Mouse (Mus musculus) layer of hippocampus, adult 11-12 months (tissue): ENCODE data around the gene Rps29.

ENCODE experiments used
- DNase-seq: peaks from one replicate; pipeline ENCODE4 v3.0.0; 2022; ENCODE audit warnings: low spot score

Rps29 gene

DNA sequence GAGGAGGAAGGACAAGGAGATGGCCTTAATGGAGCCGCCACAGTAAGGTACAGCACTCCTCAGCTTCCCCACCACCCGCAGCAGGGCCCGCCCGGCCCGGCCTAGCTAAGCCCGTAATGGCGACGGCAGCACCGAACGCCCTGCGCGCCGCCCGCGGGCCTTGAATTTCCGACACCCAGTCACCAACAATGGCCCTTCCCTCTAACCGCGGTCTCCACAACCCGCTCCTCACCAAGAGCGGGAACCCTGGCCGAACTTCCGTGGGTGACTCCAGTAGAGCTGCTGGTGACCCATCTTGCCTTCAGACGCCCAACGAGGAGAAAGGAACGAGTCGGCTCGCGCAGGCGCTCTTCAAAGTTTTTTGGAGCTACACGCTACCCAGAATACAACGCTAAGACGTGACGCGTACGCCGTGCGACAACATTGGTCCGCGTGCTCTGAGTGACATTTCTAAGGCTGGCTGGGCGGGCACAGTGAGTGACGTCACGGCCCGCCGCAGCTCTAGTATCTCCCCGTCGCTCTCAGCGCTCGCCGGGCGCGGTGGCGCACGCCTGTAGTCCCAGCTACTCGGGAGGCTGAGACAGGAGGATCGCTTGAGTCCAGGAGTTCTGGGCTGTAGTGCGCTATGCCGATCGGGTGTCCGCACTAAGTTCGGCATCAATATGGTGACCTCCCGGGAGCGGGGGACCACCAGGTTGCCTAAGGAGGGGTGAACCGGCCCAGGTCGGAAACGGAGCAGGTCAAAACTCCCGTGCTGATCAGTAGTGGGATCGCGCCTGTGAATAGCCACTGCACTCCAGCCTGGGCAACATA lies at the start of gene Rps29:
Gene Rps29, minus strand, starts transcription at position 422 of the 813 bp plus-strand sequence.
- DNase-seq, result peak; percentile 99

DNA sequence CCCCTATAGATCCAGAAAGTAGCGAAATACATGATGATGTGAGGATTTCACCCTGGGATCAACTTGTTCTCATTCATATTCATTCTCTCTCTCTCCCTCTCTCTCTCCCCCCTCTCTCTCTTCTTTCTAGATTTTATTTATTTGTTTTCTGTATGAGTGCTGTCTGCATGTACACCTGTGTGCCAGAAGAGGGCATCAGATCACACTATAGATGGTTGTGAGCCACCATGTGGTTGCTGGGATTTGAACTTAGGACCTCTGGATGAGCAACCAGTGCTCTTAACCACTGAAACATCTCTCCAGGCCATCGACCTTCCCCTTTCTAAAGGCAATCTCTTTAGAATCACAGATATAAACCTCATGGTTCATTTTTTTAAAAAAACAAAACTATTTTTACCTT lies 49.5 kb upstream of the Rps29 start:
- DNase-seq, result no peak

DNA sequence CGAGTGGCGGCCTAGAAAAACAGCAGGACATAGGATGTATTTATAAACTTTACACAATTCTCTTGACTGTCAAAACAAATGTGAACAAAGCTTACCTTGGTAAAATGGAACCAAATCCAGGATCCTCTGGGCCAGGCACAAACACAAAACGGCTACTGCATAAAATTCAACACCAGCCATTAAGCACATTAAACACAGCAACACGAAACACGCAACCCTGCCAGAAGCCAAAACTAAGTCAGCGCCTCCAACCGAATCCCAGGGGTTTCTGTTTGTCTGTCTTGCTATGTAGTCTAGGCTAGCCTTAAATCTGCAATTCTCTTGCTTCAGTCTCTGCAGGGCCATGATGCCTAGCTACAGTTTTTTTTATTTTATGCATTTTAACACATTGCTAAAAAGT lies 48.9 kb upstream of the Rps29 start:
- DNase-seq, result no peak

DNA sequence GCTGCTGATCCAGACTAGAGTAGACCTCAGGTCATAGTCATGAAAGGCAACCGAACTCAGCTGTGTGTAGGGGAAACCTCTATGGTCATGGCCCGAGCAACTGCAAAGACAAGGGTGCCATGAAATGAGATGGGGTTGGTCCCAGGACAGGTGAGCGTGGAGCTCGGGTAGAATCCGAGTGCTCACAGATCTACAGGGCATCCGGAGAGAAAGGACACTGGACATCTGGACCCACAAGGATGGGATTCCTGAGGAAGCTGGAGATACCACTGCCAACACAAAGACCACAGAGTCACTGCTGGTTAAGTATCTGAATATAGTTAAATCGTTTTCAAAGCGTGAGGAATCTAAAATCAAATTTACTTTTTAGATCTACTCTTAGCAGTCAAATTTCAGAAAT lies 48.4 kb upstream of the Rps29 start:
- no peak for DNase-seq

DNA sequence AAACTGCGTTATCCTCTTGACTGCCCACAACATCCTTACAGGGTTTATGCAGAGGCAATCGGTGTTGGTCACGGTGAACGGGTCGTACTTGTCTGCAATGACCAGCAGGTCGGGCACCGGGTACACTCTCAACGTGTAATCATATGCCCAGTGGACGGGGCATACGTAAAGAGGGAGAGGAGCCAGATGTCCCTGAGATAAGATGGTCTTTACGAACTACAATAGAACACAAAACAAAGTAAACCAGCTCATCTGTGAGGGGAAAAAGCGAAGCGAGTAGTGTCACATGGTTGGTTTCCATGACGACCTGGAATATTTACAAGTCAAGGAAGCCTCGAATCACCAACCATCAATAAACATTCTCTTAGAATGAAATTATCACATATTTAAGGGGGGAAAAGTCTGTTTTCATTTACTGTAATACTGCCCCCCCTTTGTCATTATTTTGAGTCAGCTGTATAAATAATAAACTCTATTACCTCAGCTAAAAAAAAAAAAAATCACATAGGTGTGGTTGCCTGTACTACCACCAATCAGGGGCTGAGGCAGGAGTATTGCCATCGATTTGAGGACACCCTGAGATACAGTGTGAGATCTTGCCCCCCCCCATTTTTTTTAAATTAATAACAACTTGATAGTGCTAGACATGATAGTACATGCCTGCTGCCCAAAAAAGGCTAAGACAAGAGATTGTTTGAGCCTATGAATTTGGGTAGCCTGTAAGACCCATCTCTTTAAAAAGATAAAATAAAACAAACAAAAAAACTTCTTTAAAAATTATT lies 45.3 kb upstream of the Rps29 start, which contains the start of gene Gm49384:
Gene Gm49384, minus strand, starts transcription at position 216 of the 782 bp plus-strand sequence.
- DNase-seq, result no peak

DNA sequence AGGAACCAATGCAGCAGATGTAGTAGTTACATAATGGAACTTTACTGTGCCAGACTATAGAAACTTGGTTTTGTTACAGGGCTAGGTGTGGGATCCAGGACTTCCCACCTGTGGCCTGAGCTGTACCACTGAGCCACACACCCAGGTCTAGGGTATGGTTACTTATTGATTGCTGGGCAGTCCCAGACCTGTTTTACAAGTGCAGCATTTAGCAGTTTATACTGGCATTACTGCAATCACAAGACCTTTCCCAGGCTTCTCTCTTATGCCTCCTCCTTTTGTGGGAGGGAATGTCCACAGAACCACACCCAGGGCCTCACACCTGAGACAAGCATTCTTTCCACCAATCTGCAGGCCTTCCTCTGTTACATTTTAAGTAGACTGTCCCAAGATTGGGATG lies 40.0 kb upstream of the Rps29 start:
- DNase-seq, result no peak

DNA sequence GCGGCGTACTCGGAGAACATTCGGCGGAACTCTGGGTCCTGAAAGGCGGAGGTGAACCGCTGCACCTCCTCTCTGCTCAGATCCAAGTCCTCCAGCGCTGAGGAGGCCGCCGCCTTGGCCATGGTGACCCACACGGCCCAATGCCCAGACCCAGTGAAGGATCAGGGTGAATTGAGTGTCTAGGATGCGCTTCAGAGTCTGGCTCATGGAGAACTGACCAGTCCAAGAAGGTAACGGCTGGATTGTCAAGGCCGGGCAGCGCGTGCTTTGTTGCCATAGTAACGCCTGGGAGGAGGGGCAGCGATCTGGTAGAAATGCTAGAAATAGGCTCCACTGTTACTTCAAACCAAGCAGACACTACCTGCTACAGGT lies 39.2 kb upstream of the Rps29 start, which contains the start of gene Dnaaf2:
Gene Dnaaf2, minus strand, starts transcription at position 266 of the 372 bp plus-strand sequence.
- DNase-seq, result peak; percentile 64

DNA sequence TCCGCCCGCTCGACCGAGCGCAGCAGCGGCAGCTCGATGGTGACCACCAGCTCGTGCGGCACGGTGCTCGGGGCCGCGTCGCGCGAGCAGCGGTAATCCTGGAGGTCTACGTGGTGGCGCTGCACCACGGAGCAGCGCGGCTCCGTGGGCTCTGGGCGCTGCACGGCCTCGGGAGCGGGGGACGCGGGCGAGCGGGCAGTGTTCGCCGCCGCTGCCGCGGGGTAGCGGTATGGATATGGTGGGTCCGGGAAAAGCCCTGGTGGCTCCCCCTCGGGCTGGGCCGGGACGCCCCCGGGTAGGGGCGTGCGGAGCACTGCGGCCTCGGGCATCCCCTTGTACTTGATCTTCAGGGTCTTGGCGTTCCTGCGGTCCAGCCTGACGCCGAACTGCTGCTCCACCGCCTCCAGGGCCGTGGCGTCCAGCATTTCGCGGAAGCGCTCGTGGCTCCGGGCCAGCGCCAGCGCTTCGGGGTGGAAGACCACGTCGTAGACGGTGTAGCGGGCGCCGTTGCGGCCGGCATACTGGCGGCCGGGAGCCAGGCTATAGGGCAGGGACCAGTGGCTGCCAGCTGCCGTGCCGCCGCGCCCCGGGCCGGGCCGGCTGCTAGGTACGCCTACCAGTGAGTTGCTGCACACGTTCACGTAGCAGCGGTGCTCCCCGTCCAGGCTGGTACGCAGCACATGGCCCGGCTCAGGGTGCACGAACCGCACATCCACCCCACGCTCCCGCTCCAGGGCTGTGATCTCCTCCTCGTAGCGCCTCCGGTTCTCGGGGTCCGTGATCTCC lies 38.6 kb upstream of the Rps29 start:
- no peak for DNase-seq

DNA sequence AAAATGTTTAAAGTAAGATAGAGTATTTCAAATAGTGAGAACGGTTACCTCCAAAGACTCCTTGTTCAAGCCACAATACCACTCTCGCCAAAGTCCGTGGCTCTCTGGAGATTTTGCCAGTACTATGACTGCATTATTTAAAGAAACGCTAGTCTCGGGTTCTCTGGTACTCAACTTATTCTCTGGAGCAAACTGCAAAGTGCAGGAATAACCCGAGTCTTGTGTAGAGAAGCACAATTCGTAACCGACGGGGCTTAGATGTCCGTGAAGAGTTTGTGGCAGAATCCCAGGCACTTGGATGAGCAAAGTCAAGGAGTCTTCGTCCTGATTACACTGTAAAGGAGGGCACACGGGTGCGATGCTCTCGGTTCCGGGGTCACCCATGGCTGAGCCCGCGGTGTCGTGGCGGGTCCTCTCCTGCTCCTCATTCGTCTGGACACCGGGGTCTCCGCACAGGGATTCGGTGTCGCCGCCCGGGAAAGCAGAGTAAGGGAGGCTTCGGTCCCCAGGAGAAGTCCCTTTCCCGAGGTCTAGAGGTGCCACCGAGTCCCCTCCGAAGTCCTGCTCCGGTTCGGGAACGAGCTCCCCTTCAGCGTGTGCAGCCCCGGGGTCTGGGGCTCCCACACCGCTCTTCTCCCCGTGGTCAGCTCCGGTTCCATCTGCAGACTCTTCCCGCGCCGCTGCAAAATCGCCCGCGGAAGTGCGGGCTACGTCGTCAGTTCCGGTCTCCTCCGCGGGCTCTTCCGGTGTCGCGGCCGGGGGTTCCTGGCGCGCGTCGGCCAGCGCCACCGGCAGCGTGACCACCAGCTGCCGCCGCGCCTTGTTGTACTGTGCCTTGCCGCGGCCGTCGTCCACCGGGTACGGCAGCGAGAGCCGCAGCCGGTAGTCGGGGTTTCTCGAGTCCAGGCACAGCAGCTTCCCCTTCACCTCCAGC lies 37.7 kb upstream of the Rps29 start, which contains the start of gene Gm49383:
Gene Gm49383, minus strand, starts transcription at position 661 of the 934 bp plus-strand sequence.
- DNase-seq, result peak; percentile 71

DNA sequence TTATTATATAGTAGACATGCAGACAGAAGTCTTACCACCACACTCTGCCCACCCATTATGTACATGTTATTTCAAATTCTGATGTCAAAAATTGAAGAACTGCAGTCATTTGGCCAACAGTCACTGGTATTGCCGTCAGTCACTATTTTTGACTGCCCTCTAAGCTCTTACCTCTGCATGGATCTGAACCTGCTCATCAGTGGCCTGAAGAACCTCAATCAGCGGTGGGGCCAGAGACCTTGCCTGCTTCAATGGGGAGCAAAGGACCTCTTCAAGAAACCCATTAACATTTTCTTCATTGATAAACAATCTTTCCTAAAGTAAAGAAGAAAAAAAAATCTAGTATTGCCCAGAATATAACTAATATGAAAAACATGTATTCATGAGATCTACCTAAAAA lies 33.7 kb upstream of the Rps29 start:
- no peak for DNase-seq

DNA sequence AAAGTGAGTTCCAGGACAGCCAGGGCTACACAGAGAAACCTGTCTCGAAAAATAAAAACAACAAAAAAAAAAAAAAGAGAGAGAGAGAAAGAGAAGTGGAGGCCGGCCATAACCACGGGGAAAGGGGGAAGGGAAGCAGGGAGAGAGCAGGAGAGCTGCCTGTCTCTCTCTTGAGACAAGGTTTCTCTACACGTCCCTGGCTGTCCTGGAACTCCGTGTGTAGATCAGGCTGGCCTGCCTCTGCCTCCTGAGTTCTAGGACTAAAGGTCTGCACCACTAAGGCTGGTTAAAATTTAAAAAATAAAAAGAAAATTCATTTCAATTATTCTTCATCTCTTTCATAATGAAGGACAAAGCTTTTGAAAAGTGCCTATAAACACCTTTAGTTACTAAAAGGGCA lies 32.4 kb upstream of the Rps29 start:
- no peak for DNase-seq

DNA sequence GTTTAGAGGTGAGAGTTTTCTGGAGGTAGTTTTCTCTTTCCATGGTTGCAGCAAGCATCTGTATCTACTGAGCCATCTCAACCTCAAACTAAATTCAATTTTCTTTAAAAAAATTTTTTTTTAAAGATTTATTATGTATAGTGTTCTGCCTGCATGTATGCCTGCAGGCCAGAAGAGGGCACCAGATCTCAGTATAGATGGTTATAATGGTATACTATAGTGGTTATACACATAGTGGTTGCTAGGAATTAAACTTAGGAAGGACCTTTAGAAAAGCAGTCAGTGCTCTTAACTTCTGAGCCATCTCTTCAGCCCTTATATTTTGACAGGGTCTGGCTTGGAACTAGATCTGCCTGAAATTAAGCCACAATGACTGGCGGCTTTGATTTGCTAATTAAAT lies 31.5 kb upstream of the Rps29 start:
- DNase-seq, result no peak

DNA sequence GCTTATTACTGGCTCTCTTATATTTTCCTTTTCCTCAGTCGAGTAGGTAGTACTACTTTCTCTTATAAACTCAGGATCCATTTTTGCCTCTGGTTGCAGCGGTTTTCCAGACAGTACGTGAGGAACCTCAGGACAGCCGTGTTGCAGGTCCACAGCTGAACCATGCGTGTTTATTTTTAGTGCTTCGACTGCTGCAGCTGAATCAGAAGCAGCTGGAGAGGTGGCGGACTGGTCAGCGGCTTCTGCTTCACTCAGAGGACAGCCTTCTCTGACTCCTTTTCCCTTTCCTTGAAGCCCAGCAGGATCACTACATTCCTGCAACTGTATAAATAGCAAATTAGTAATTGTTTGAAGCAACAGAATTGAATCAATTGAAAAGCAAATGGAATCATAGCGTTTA lies 31.1 kb upstream of the Rps29 start:
- DNase-seq, result no peak

DNA sequence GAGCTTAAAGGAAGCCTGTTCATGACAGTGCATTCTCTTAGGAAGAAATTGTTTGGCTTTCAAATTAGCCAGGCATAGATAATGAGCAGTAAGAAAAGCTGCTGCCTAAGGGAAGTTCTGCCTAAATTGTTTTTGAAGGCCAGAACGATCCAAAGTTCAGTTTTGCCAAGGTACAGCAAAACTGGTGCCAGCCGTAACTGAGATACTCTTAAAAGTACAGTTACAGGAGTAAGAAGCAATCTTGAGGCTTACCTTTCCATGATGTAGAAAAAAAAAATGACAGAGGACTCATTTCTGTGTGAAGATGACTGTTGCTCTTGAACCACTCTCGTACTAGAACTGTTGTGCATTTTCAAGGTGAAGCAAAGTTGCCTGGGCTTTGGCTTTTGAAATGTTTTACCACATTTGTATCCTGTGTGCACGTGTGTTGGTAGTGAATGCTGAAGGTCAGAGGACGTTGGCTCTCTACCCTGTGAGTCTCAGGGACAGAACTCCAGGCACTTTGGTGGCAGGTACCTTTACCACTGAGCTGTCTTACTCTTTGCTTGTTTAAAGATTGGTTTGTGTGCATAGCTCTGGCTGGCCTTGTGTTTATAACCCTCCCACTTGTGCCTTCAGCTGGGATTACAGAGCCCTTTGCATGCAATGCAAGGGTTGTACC lies 28.0 kb upstream of the Rps29 start:
- DNase-seq, result no peak

DNA sequence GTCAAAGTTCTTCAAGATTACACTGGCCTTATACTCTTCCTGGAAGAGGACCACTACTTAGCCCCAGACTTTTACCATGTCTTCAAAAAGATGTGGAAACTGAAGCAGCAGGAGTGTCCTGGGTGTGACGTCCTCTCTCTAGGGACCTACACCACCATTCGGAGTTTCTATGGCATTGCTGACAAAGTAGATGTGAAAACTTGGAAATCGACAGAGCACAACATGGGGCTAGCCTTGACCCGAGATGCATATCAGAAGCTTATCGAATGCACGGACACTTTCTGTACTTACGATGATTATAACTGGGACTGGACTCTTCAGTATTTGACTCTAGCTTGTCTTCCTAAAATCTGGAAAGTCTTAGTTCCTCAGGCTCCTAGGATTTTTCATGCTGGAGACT lies 26.4 kb upstream of the Rps29 start:
- no peak for DNase-seq

DNA sequence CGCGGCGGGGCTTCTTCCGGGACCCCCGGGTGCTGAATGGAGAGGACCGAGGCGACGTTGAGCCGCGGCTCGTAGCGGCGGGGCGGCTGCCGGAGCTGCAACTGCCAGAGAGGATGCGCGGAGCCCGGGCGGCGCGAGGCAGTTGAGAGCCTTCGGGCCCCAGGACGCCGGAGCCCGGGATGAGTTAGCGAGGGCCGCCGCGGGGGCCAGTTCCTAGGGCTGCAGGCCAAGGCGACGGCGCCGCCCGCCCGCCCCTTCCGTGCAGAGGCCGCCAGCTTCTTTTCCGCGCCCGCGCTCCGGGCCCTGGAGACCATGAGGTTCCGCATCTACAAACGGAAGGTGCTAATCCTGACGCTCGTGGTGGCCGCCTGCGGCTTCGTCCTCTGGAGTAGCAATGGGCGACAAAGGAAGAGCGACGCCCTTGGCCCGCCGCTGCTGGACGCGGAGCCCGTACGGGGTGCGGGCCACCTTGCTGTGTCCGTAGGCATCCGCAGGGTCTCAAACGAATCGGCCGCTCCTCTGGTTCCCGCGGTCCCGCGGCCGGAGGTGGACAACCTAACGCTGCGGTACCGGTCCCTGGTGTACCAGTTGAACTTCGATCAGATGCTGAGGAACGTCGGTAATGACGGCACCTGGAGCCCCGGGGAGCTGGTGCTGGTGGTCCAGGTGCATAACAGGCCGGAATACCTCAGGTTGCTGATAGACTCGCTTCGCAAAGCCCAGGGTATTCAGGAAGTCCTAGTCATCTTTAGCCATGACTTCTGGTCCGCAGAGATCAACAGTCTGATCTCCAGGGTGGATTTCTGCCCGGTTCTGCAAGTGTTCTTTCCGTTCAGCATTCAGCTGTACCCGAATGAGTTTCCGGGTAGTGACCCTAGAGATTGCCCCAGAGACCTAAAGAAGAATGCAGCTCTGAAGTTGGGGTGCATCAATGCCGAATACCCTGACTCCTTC lies 25.6 kb upstream of the Rps29 start:
- DNase-seq, result peak; percentile 60

DNA sequence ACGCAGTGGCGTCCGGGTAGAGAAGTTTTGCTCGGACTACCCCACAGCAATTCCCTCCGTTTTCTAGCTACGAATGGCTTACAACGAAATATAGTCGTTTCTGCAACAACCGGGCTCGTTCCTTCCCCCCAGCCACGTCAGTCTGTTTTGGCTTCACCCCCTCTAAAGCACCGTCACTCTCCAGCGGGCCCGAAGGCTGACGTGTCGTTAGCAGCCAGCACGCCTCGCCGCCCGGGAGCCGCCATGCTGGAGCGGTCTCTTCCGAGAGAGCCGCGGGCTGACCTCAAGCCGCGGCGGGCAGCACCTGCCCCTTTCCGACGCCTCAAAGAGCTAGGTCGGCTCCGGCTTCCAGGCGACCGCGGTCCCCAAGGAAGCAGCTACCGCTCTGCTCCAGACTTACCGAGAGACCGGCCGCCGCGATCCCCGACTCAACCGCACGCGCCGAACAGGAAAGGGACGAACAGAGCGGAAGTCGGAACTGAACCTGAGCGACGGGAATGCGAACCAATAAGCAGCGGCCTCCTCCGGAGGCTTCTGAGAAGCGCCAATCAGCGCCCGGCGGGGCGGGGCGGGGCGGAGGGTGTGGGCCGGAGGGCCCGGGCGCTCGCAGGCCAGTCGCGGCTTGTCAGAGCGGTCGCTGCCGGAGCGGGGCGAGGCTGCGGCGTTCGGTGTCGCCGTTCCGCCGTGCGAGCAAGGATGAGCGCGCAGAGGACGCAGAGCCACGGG lies 24.8 kb upstream of the Rps29 start, which contains the start of the genes Rpl36al and Mgat2:
Gene Rpl36al, minus strand, starts transcription at position 501 of the 726 bp plus-strand sequence.
Gene Mgat2, plus strand, starts transcription at position 575 of the 726 bp plus-strand sequence.
- DNase-seq, result peak; percentile 98

DNA sequence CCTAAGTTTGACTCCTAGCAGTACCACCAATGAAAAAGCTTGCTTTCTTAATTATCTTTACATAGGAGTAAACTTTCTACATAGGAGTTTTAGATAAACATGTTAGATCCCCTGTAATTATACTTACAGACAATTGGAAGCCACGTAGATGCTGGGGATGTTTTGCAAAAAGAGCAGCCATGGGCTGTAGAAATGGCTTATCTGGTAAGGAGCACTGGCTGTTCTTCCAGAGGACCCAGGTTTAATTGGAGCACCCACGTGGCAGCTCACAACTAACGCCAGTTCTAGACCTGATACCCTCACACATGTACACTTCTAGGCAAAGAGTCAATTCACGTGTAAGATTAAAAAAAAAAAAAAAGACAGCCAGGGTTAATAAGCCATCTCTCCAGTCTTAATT lies 22.8 kb upstream of the Rps29 start:
- DNase-seq, result no peak

DNA sequence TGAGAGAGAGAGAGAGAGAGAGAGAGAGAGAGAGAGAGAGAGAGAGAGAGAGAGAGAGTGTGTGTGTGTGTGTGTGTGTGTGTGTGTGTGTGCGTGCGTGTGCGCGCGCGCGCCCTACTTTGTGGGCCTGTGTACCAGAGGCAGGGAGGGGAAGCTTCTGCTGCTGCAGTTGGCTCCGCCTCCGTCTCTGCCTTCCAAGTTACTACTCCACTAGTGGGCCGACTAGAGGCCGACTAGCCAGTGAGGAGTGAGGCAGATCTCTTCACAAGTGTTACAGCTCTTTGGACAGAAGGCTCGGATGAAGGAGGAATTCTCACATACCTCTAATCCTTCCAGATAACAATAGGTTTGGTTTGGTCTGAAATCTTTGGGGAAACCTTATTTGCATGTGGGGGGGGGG lies 20.4 kb upstream of the Rps29 start:
- DNase-seq, result no peak
